Mouse (Mus musculus) heart, embryonic 16.5 days (tissue): ENCODE measurements at regions not wholly inside any gene's neighbourhood (a gene's known extent, or its start where the extent isn't known, plus 50 kb on each side); places are given as distances from the start of the nearest gene placed in this dataset.

Experiments
- ATAC-seq: fragments of 200-750 bp; cut with Nextera tagmentation; replicated peaks from 2 replicates; pipeline ENCODE4 v1.8.0; 2017; ENCODE audit warnings: moderate number of reproducible peaks; ENCODE audit not compliant: insufficient read depth, low FRiP score; ENCODE audit errors: extremely low read depth
- H3K27ac ChIP-seq: fragments of 300-500 bp; sonication (generic); 2 replicates; pipeline ENCODE4 v1.5.1; 2014; ENCODE audit warnings: mild to moderate bottlenecking, low read length, control low read depth, moderate library complexity
- H3K27me3 ChIP-seq: fragments of 300-500 bp; sonication (generic); 2 replicates; pipeline ENCODE4 v1.6.1; 2014; ENCODE audit warnings: low read length, mixed read lengths; ENCODE audit not compliant: control insufficient read depth, insufficient read depth
- H3K36me3 ChIP-seq: fragments of 300-500 bp; sonication (generic); 2 replicates; pipeline ENCODE4 v1.6.1; 2014; ENCODE audit not compliant: control insufficient read depth, insufficient read depth
- H3K4me1 ChIP-seq: fragments of 300-500 bp; sonication (generic); 2 replicates; pipeline ENCODE4 v1.6.1; 2014; ENCODE audit warnings: low read length, mixed read lengths; ENCODE audit not compliant: control insufficient read depth, insufficient read depth
- H3K4me2 ChIP-seq: fragments of 300-500 bp; sonication (generic); 2 replicates; pipeline ENCODE4 v1.6.1; 2014; ENCODE audit warnings: low read depth, mild to moderate bottlenecking, control low read depth, low read length
- H3K4me3 ChIP-seq: fragments of 300-500 bp; sonication (generic); 2 replicates; pipeline ENCODE4 v1.5.1; 2014; ENCODE audit warnings: mild to moderate bottlenecking, control low read depth, low read length
- H3K9ac ChIP-seq: fragments of 300-500 bp; sonication (generic); 2 replicates; pipeline ENCODE4 v1.6.1; 2014; ENCODE audit warnings: low read length, control low read depth
- H3K9me3 ChIP-seq: fragments of 300-500 bp; sonication (generic); replicated peaks from 2 replicates; pipeline ENCODE4 v1.6.1; 2016; ENCODE audit warnings: low read length; ENCODE audit not compliant: control insufficient read depth
- WGBS: fragments of 180-500 bp; shearing (Covaris S2); extraction: QIAGEN DNeasy Blood & Tissue Kit; methylation state at CpG from one replicate; pipeline ENCODE4 v1.1.7; 2014; 5-methylcytosine and 5-hydroxymethylcytosine counted together

- Histone ChIP-seq H3K27ac (no peak overlapping the region), H3K4me3 (no peak overlapping the region), H3K4me1 (no peaks in the 10 kb centered on the region), H3K36me3 (no peaks in the 10 kb centered on the region), H3K9me3 (no peaks in the 10 kb centered on the region), H3K9ac (no peak overlapping the region), H3K4me2 (no peak overlapping the region), H3K27me3 (no peaks in the 10 kb centered on the region)
- ATAC-seq: no peak
These were observed 241.3 kb downstream of the Car8 start for GRCm38 (mm10) chr4:7997575-7997953.

GRCm38 (mm10) chr4:7996923-7997574, 241.8 kb downstream of the Car8 start:
- Histone ChIP-seq H3K36me3 (no peaks in the 10 kb centered on the region), H3K9ac (no peak overlapping the region), H3K4me3 (no peak overlapping the region), H3K27ac (no peak overlapping the region), H3K27me3 (no peaks in the 10 kb centered on the region), H3K9me3 (no peaks in the 10 kb centered on the region), H3K4me1 (no peaks in the 10 kb centered on the region), H3K4me2 (no peak overlapping the region)
- 77% methylated on average over 6 of the region's 6 CpGs for WGBS
- ATAC-seq: no peak

GRCm38 (mm10) chr4:7992944-7993343, 245.9 kb downstream of the Car8 start:
- WGBS: 46% methylated on average over 3 of the region's 3 CpGs
- Histone ChIP-seq H3K4me3 (no peak overlapping the region), H3K4me2 (no peak overlapping the region), H3K4me1 (no peaks in the 10 kb centered on the region), H3K27me3 (no peaks in the 10 kb centered on the region), H3K9ac (no peak overlapping the region), H3K27ac (no peak overlapping the region), H3K9me3 (no peaks in the 10 kb centered on the region), H3K36me3 (no peaks in the 10 kb centered on the region)
- ATAC-seq: no peak

- no peaks in the 10 kb centered on the region for H3K4me1 ChIP-seq
- no peak for ATAC-seq
- H3K9me3 ChIP-seq: no peaks in the 10 kb centered on the region
- no peaks in the 10 kb centered on the region for H3K27me3 ChIP-seq
- H3K9ac ChIP-seq: no peak overlapping the region
- H3K36me3 ChIP-seq: no peaks in the 10 kb centered on the region
- 77% methylated on average over 1 of the region's 1 CpGs for WGBS
- H3K4me2 ChIP-seq: no peak overlapping the region
- H3K4me3 ChIP-seq: no peak overlapping the region
- no peak overlapping the region for H3K27ac ChIP-seq
These were observed 251.1 kb downstream of the Car8 start for GRCm38 (mm10) chr4:7987781-7988180.

- ATAC-seq: no peak
These were observed 251.5 kb downstream of the Car8 start for GRCm38 (mm10) chr4:7987346-7987745.

GRCm38 (mm10) chr4:7984814-7985213, 254.0 kb downstream of the Car8 start:
- Histone ChIP-seq H3K27ac (no peak overlapping the region), H3K9me3 (no peaks in the 10 kb centered on the region), H3K4me2 (no peak overlapping the region), H3K36me3 (no peaks in the 10 kb centered on the region), H3K4me3 (no peak overlapping the region), H3K4me1 (no peaks in the 10 kb centered on the region), H3K9ac (no peak overlapping the region), H3K27me3 (no peaks in the 10 kb centered on the region)
- ATAC-seq: no peak
- 80% methylated on average over 6 of the region's 6 CpGs for WGBS

More at GRCm38 (mm10) chr4:7987346-7987745, 251.5 kb downstream of the Car8 start:
- H3K4me1 ChIP-seq: no peaks in the 10 kb centered on the region
- 76% methylated on average over 3 of the region's 3 CpGs for WGBS
- H3K4me3 ChIP-seq: no peak overlapping the region
- H3K27me3 ChIP-seq: no peaks in the 10 kb centered on the region
- H3K9ac ChIP-seq: no peak overlapping the region
- H3K4me2 ChIP-seq: no peak overlapping the region
- no peaks in the 10 kb centered on the region for H3K9me3 ChIP-seq
- H3K36me3 ChIP-seq: no peaks in the 10 kb centered on the region
- no peak overlapping the region for H3K27ac ChIP-seq

GRCm38 (mm10) chr4:7979772-7980351, 259.0 kb downstream of the Car8 start:
- no peaks in the 10 kb centered on the region for H3K36me3 ChIP-seq
- no peaks in the 10 kb centered on the region for H3K27me3 ChIP-seq
- H3K4me2 ChIP-seq: no peak overlapping the region
- H3K4me1 ChIP-seq: no peaks in the 10 kb centered on the region
- no peaks in the 10 kb centered on the region for H3K9me3 ChIP-seq
- H3K9ac ChIP-seq: no peak overlapping the region
- no peak overlapping the region for H3K4me3 ChIP-seq
- no peak overlapping the region for H3K27ac ChIP-seq
- no peak for ATAC-seq
- WGBS: 79% methylated on average over 12 of the region's 12 CpGs

GRCm38 (mm10) chr4:7977661-7978444, 261.0 kb downstream of the Car8 start:
- no peak overlapping the region for H3K27ac ChIP-seq
- 71% methylated on average over 5 of the region's 5 CpGs for WGBS
- H3K27me3 ChIP-seq: no peaks in the 10 kb centered on the region
- no peak overlapping the region for H3K4me3 ChIP-seq
- H3K9ac ChIP-seq: no peak overlapping the region
- ATAC-seq: no peak
- no peaks in the 10 kb centered on the region for H3K9me3 ChIP-seq
- H3K4me1 ChIP-seq: no peaks in the 10 kb centered on the region
- H3K36me3 ChIP-seq: no peaks in the 10 kb centered on the region
- H3K4me2 ChIP-seq: no peak overlapping the region

GRCm38 (mm10) chr4:7970272-7970671, 268.6 kb downstream of the Car8 start:
- H3K9me3 ChIP-seq: no peaks in the 10 kb centered on the region
- H3K4me1 ChIP-seq: no peaks in the 10 kb centered on the region
- no peaks in the 10 kb centered on the region for H3K36me3 ChIP-seq
- WGBS: 61% methylated on average over 6 of the region's 6 CpGs
- no peak overlapping the region for H3K27ac ChIP-seq
- ATAC-seq: no peak
- H3K4me2 ChIP-seq: no peak overlapping the region
- H3K9ac ChIP-seq: no peak overlapping the region
- H3K27me3 ChIP-seq: no peaks in the 10 kb centered on the region
- no peak overlapping the region for H3K4me3 ChIP-seq
